Mouse (Mus musculus) olfactory bulb, adult 2 months (tissue): ENCODE measurements around the gene Rho.

ENCODE experiments used
- CTCF ChIP-seq: fragments of 200-500 bp; IDR thresholded peaks from 2 replicates; pipeline ENCODE4 v1.5.1; 2012; ENCODE audit warnings: low read depth, mild to moderate bottlenecking, low read length, moderate library complexity; ENCODE audit not compliant: insufficient read depth
- POLR2A ChIP-seq: fragments of 200-500 bp; IDR thresholded peaks from 2 replicates; pipeline ENCODE4 v1.6.1; 2012; ENCODE audit warnings: mild to moderate bottlenecking, low read depth, low read length, moderate library complexity; ENCODE audit not compliant: insufficient read depth

GRCm38 (mm10) chr6:115958445-115958844 lies 26.9 kb downstream of the Rho start:
- TF ChIP-seq CTCF (no peak), POLR2A (no peak)
